ENCODE assay signal across 8 mouse cellular contexts in genomic region chr1:166047505-166048170, GRCm38 (mm10). TPM values are rescaled to one million over a fixed set of nuclear protein-coding genes. Genes with fewer than 3 reads are reported as not detected.
DNase-seq lines count a peak whose midpoint lies in the region; ATAC-seq and TF ChIP-seq lines count a peak whose summit lies in the region.

No protein-coding gene starts in this region.

- peak overlapping the region; percentile 51; the same call in 1 of the 2 replicates for H3K4me3 ChIP-seq in liver, adult 2 months (ENCODE audit: insufficient read depth, low read depth, low read length)
- peak overlapping the region; percentile 68 for H3K4me3 ChIP-seq in bone marrow macrophage, adult 2 months (ENCODE audit: insufficient read depth, low read length)
- peak overlapping the region; percentile 51 to 52 for H3K4me3 ChIP-seq in heart, embryonic 14.5 days (ENCODE audit: control insufficient read depth in 1 of 2, insufficient read depth in 1 of 2, low read depth in 1 of 2, low read length in 2 of 2)
- peak overlapping the region; percentile 10 to 33 for H3K4me3 ChIP-seq in liver, embryonic 14.5 days (ENCODE audit: insufficient read depth in 1 of 2, low read depth in 2 of 2, low read length in 2 of 2)
- H3K4me3 ChIP-seq in neural tube, embryonic 13.5 days = peak overlapping the region; percentile 42

- no peak overlapping the region for H3K27ac ChIP-seq in liver, adult 2 months (replicated peaks; ENCODE audit: insufficient read depth, low read depth, low read length)
- no peak overlapping the region for H3K27ac ChIP-seq in bone marrow macrophage, adult 2 months (ENCODE audit: insufficient read depth, low read depth, low read length)
- no peak overlapping the region for H3K27ac ChIP-seq in heart, embryonic 14.5 days (replicated peaks in 1 of 2; ENCODE audit: control insufficient read depth in 1 of 2, insufficient read depth in 1 of 2, low read depth in 2 of 2, low read length in 2 of 2)
- H3K27ac ChIP-seq in liver, embryonic 14.5 days = no peak overlapping the region
- no peak overlapping the region; the same call in 1 of the 2 replicates for H3K27ac ChIP-seq in neural tube, embryonic 13.5 days (replicated peaks)

- WGBS in liver, adult 2 months = 9% methylated on average over 25 of the region's 25 CpGs
- 7% methylated on average over 25 of the region's 25 CpGs for WGBS in heart, embryonic 14.5 days
- 6% methylated on average over 25 of the region's 25 CpGs for WGBS in liver, embryonic 14.5 days (ENCODE audit: insufficient replicate concordance)
- 5% methylated on average over 25 of the region's 25 CpGs for WGBS in neural tube, embryonic 13.5 days

- no peak for TF ChIP-seq CTCF in liver, adult 2 months (IDR thresholded peaks at IDR 0.05; ENCODE audit: low read depth, low read length)
- no peak for TF ChIP-seq CTCF in bone marrow macrophage, adult 2 months (IDR thresholded peaks at IDR 0.05; ENCODE audit: low read depth, low read length)
- no peak for TF ChIP-seq CTCF in liver, embryonic 14.5 days (IDR thresholded peaks at IDR 0.05; ENCODE audit: low read depth)

- TF ChIP-seq EP300 in liver, embryonic 14.5 days (IDR thresholded peaks at IDR 0.05; ENCODE audit: low read depth) = no peak

- no peak for TF ChIP-seq POLR2A in liver, adult 2 months (IDR thresholded peaks at IDR 0.05; ENCODE audit: extremely low read depth, insufficient read depth, low read length)
- no peak for TF ChIP-seq POLR2A in bone marrow macrophage, adult 2 months (IDR thresholded peaks at IDR 0.05; ENCODE audit: borderline replicate concordance, low read depth, low read length)

- H3K9me3 ChIP-seq in heart, embryonic 14.5 days (ENCODE audit: control insufficient read depth, low read length) = no peaks in the 10 kb centered on the region
- no peaks in the 10 kb centered on the region for H3K9me3 ChIP-seq in liver, embryonic 14.5 days (ENCODE audit: control insufficient read depth, low read length)
- H3K9me3 ChIP-seq in neural tube, embryonic 13.5 days = no peaks in the 10 kb centered on the region

- peak overlapping the region; percentile 94 for H3K4me2 ChIP-seq in heart, embryonic 14.5 days (ENCODE audit: low read length)
- peak overlapping the region; percentile 65 for H3K4me2 ChIP-seq in liver, embryonic 14.5 days (ENCODE audit: low read depth)
- peak overlapping the region; percentile 90 for H3K4me2 ChIP-seq in neural tube, embryonic 13.5 days

- peaks cover 13% of the 10 kb centered on the region; the same call in 1 of the 2 replicates for H3K4me1 ChIP-seq in liver, adult 2 months (ENCODE audit: control insufficient read depth, insufficient read depth, low read length)
- peaks cover 8% of the 10 kb centered on the region for H3K4me1 ChIP-seq in bone marrow macrophage, adult 2 months (ENCODE audit: control insufficient read depth, insufficient read depth, low read length)
- H3K4me1 ChIP-seq in heart, embryonic 14.5 days (ENCODE audit: control insufficient read depth in 2 of 2, insufficient read depth in 2 of 2, low read length in 2 of 2) = peaks cover 25 to 26% of the 10 kb centered on the region in 2 experiments
- H3K4me1 ChIP-seq in liver, embryonic 14.5 days (replicated peaks; ENCODE audit: control insufficient read depth in 2 of 2, insufficient read depth in 2 of 2, low read length in 1 of 2) = peaks cover 0 to 5% of the 10 kb centered on the region in 2 experiments; a peak in 2 of 4 replicates
- peaks cover 55% of the 10 kb centered on the region for H3K4me1 ChIP-seq in neural tube, embryonic 13.5 days (replicated peaks)

- peak; percentile 25 for DNase-seq in liver, adult 2 months (ENCODE audit: extremely low read depth, low read depth, low spot score)
- DNase-seq in liver = no peak
- DNase-seq in liver, embryonic 14.5 days (ENCODE audit: low read depth in 3 of 3, low spot score in 3 of 3) = no peak
- DNase-seq in gastrocnemius, postnatal 4 days (ENCODE audit: low spot score in 2 of 2) = no peak
- DNase-seq in adrenal gland, postnatal 36 days = no peak

- H3K9ac ChIP-seq in liver, adult 2 months (ENCODE audit: low read depth, low read length) = 0 out of 2 replicates have a peak overlapping the region, but pooled peaks have one; percentile 14
- peak overlapping the region; percentile 46 for H3K9ac ChIP-seq in heart, embryonic 14.5 days (ENCODE audit: low read length)
- H3K9ac ChIP-seq in liver, embryonic 14.5 days (replicated peaks) = no peak overlapping the region
- peak overlapping the region; percentile 69 for H3K9ac ChIP-seq in neural tube, embryonic 13.5 days

- ATAC-seq in heart, embryonic 14.5 days (ENCODE audit: insufficient number of reproducible peaks, insufficient read depth, low FRiP score, low read depth) = no peak; the same call in 1 of the 2 replicates
- ATAC-seq in liver, embryonic 14.5 days (ENCODE audit: insufficient read depth) = no peak
- no peak for ATAC-seq in neural tube, embryonic 13.5 days (ENCODE audit: low read depth)

- no peaks in the 10 kb centered on the region for H3K36me3 ChIP-seq in liver, adult 2 months (ENCODE audit: control insufficient read depth, insufficient read depth, low read length)
- H3K36me3 ChIP-seq in heart, embryonic 14.5 days (ENCODE audit: control insufficient read depth, insufficient read depth, low read length) = no peaks in the 10 kb centered on the region
- no peaks in the 10 kb centered on the region for H3K36me3 ChIP-seq in liver, embryonic 14.5 days (replicated peaks; ENCODE audit: control insufficient read depth, insufficient read depth, low read depth)
- no peaks in the 10 kb centered on the region for H3K36me3 ChIP-seq in neural tube, embryonic 13.5 days

- no peaks in the 10 kb centered on the region for H3K79me2 ChIP-seq in liver, adult 2 months (ENCODE audit: control insufficient read depth, insufficient read depth, low read length)

- H3K27me3 ChIP-seq in liver, adult 2 months (ENCODE audit: control insufficient read depth, insufficient read depth, low read length) = no peaks in the 10 kb centered on the region
- H3K27me3 ChIP-seq in heart, embryonic 14.5 days (ENCODE audit: control insufficient read depth, insufficient read depth, low read length) = no peaks in the 10 kb centered on the region
- H3K27me3 ChIP-seq in liver, embryonic 14.5 days (ENCODE audit: control insufficient read depth, insufficient read depth, low read length) = peaks cover 25% of the 10 kb centered on the region
- peaks cover 32% of the 10 kb centered on the region for H3K27me3 ChIP-seq in neural tube, embryonic 13.5 days

RNA-seq across cellular contexts. Expression of gene Pou2f1, which starts 45.2 kb away (rescaled TPM):
- total RNA-seq in liver, adult 2 months (2014; rRNA removed) = 3.6 and 4.9 TPM in 2 replicates
- 5.4 and 5.8 TPM in 2 replicates for polyA plus RNA-seq in liver, adult 2 months (2012; rRNA removed)
- polyA plus RNA-seq in bone marrow macrophage, adult 2 months (2012; ENCODE audit: insufficient read depth, insufficient read length, missing spikeins) = 10.0 and 12.3 TPM in 2 replicates
- 10.6 and 12.1 TPM in 2 replicates for polyA plus RNA-seq in heart, embryonic 14.5 days (2014; fragmentation: Nextera tagmentation; extraction: Ambion mirVana)
- polyA plus RNA-seq in liver, embryonic 14.5 days (2012; rRNA removed) = 1.6 and 1.9 TPM in 2 replicates
- polyA plus RNA-seq in liver, embryonic 14.5 days (2014; fragmentation: Nextera tagmentation; extraction: Ambion mirVana) = 3.9 and 4.2 TPM in 2 replicates
- polyA plus RNA-seq in neural tube, embryonic 13.5 days (2015; fragmentation: Nextera tagmentation; extraction: Ambion mirVana) = 15.5 and 18.1 TPM in 2 replicates
- 10 to 100 TPM; 11.2 TPM for total RNA-seq in gastrocnemius, postnatal 4 days (2021)
- 10 to 100 TPM; 11.2 to 14.3 TPM for total RNA-seq in adrenal gland, postnatal 36 days (2021)
